Mouse (Mus musculus): ENCODE results near the gene Cers3.

Cers3 gene

GRCm38 (mm10) chr7:66743377-66743781, at the start of gene Cers3:
Gene Cers3 (plus strand): TSS chr7:66743504.
- no peak for DNase-seq

GRCm38 (mm10) chr7:66694467-66694866, 48.8 kb upstream of the Cers3 start:
- DNase-seq: no peak

GRCm38 (mm10) chr7:66702721-66703120, 40.6 kb upstream of the Cers3 start:
- no peak for DNase-seq

- DNase-seq: no peak
These were observed 38.7 kb upstream of the Cers3 start for GRCm38 (mm10) chr7:66704631-66705030.

GRCm38 (mm10) chr7:66711166-66711565, 32.1 kb upstream of the Cers3 start:
- no peak for DNase-seq

GRCm38 (mm10) chr7:66724514-66724913, 18.8 kb upstream of the Cers3 start:
- no peak for DNase-seq

- DNase-seq: no peak
These were observed 18.4 kb upstream of the Cers3 start for GRCm38 (mm10) chr7:66724954-66725353.

- no peak for DNase-seq
These were observed 15.2 kb upstream of the Cers3 start for GRCm38 (mm10) chr7:66728072-66728471.

- DNase-seq: no peak
These were observed 14.1 kb upstream of the Cers3 start for GRCm38 (mm10) chr7:66729232-66729631.

GRCm38 (mm10) chr7:66733431-66733830, 9.9 kb upstream of the Cers3 start:
- no peak for DNase-seq

GRCm38 (mm10) chr7:66733882-66734281, 9.4 kb upstream of the Cers3 start:
- DNase-seq: no peak

- DNase-seq: no peak
These were observed 8.8 kb upstream of the Cers3 start for GRCm38 (mm10) chr7:66734466-66734865.

GRCm38 (mm10) chr7:66734993-66735392, 8.3 kb upstream of the Cers3 start:
- DNase-seq: no peak

- no peak for DNase-seq
These were observed 5.9 kb upstream of the Cers3 start for GRCm38 (mm10) chr7:66737418-66737817.

GRCm38 (mm10) chr7:66741008-66741407, 2.3 kb upstream of the Cers3 start:
- DNase-seq: no peak

GRCm38 (mm10) chr7:66741412-66741811, 1.9 kb upstream of the Cers3 start:
- DNase-seq: no peak

- DNase-seq: no peak
These were observed 3.7 kb downstream of the Cers3 start for GRCm38 (mm10) chr7:66746972-66747371.

GRCm38 (mm10) chr7:66749998-66750397, 6.7 kb downstream of the Cers3 start:
- no peak for DNase-seq

GRCm38 (mm10) chr7:66753816-66754215, 10.5 kb downstream of the Cers3 start:
- DNase-seq: no peak

GRCm38 (mm10) chr7:66755611-66756010, 12.3 kb downstream of the Cers3 start:
- DNase-seq: no peak

GRCm38 (mm10) chr7:66769902-66770301, 26.6 kb downstream of the Cers3 start:
- DNase-seq: no peak

- no peak for DNase-seq
These were observed 27.4 kb downstream of the Cers3 start for GRCm38 (mm10) chr7:66770706-66771105.

- no peak for DNase-seq
These were observed 27.9 kb downstream of the Cers3 start for GRCm38 (mm10) chr7:66771252-66771651.

GRCm38 (mm10) chr7:66779411-66779810, 36.1 kb downstream of the Cers3 start:
- no peak for DNase-seq

- no peak for DNase-seq
These were observed 36.9 kb downstream of the Cers3 start for GRCm38 (mm10) chr7:66779944-66780942.

Measured in cerebellum, adult 9-11 months (tissue).